Mouse (Mus musculus): ENCODE data around the gene AW549877.

Gene AW549877

DNA sequence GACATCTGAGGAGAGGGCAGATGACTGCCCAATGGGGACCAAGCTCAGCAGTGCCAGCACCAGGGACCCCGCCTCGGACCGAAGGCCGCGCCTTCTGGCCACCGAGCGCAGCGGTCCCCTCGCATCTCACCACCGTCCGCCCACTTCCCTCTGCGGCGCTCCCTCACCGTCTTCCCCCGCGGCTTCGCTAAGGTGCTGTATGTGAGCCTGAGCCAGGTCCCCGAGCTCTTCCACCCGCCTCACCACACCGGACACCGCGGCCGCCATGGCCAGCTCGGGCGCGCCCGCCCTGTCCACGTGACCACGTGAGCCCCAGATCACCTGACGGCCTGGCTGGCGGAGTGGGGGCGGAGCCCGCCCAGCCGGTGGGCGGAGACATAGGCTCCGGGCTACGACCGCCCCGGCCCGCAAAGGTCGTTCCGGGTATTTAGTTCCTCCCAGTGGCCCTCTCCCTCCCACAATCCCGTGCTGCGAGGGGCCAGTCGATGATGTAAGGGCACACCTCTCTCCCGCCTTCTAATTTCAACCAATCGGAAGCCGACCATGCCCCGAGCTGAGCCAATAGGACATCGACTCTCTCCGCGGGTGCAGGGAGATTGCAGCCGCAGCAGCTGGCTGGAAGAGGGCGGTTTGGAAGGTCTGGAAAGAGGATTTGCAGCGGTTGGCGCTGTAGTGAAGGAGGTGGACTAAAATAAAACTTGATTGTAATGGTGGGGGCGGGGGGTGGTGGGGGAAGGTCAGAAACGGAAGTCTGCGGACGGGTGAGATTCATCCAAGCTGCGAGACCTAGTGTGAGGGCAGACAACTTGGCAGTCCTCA lies at the start of gene AW549877:
TSS of gene AW549877 (minus strand) at position 297 of the 819 bp plus-strand sequence.
- peak; percentile 100 for DNase-seq (ENCODE audit: low read depth, low spot score)

DNA sequence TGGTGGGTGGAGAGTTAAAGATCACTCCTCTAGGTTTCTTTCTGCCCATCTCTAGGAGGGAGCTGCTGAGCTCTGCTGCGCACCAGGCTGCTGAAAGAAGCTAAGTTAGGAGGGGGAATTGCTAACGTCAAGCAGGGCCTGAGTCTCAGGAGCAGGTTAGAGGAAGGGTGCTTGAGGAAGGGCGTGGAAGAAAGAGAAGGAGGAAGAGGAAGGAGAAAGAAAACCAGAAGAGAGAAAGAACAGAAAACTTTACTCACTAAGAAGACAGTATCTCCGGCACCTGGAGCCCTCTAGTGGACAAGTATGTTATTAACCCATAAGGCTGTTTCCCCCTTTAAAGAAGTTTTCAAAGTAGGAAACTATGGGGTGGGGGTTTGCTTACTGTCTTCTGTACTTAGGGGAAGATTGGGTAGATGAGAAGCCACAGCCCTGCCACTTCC lies 47.5 kb upstream of the AW549877 start:
- DNase-seq (ENCODE audit: low read depth, low spot score): no peak

DNA sequence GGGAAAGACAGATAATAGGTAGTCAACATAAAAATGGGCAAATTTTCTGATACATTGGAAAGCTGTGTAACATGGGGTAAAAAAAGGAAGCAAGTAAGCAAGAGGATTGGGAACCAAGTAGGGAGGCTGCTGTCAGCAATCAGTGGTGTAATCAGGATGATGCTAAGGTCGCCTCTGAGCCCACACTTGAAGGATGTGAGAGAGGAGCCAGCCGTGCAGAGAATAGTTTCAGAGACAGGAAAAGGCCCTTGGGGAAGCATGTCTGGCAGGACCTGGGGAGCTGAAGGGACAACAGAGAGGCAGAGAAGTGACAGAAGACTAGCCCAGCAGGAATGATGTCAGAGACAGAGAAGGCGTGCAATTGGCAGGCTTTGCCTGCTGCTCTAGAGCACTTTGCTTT lies 46.9 kb upstream of the AW549877 start:
- no peak for DNase-seq (ENCODE audit: low read depth, low spot score)

DNA sequence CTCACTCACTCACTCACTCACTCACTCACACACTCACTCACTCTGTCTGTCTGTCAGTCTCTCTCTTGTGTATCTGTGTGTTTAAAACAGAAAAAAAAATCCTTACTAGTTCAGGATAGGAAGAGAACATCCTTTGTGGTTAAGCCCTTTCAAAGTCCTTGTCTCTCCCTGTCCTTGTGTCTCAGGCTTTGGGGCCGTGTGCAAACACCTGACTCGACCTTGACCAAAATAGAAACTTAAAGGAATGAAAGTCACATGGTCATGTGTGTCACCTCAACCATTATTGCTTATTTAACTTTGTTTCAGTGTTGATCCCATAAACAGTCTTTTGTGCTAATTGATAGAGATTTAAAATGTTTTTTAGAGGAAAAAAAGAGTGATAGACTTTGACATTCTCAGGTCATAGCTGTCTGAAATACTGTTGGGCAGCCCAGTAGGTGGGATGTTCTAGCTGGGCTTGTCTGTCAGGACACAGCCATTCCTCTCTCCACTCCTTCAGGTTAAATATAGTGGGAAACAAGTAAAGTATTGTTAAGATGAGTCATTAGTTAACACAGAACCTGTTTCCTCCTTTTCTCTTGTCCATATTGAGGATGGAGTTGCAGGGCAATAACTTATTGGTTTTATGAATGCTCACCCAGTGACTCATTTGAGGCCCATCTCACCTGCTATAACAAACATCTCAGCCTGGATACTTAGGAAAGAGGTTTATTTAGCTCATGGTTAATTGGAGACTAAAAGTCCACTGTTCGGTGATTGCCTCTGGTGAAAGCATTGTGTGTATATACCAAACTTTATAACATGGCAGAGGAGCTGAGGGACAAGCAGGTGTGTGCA lies 37.8 kb upstream of the AW549877 start:
- DNase-seq (ENCODE audit: low read depth, low spot score): no peak

DNA sequence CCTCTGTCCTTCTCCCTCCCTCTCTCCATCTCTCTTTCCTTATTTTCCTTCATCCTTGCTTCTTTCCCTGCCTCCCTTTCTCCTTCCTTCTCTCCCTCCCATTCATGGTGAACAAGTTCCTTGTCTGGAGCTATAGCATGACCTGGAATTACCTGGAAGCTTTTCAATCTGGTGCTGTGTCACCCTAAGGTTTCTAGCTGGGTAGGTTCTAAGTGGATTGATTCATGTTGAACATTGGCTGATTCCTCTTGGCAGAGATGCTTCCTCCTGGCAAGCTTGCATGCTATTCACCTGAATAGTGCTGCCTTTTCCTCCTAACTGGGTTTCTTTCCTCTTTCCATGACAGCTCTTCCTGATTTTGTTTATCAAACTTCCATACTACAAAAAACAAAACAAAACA lies 33.4 kb upstream of the AW549877 start:
- DNase-seq (ENCODE audit: low read depth, low spot score): no peak

DNA sequence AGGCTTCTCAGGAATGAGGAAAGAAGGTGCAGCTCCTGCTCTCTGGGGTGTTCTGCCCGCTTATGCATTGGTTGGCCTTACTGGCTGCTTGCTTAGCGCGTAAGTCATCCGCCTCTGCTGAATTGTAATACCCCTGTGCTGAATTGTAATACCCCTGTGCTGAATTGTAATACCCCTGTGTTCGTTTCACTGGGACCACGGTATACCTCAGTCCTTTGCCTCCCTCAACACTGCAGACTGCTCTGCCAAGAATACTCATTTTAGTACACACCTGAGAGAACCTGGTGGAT lies 32.8 kb upstream of the AW549877 start:
- DNase-seq (ENCODE audit: low read depth, low spot score): no peak

DNA sequence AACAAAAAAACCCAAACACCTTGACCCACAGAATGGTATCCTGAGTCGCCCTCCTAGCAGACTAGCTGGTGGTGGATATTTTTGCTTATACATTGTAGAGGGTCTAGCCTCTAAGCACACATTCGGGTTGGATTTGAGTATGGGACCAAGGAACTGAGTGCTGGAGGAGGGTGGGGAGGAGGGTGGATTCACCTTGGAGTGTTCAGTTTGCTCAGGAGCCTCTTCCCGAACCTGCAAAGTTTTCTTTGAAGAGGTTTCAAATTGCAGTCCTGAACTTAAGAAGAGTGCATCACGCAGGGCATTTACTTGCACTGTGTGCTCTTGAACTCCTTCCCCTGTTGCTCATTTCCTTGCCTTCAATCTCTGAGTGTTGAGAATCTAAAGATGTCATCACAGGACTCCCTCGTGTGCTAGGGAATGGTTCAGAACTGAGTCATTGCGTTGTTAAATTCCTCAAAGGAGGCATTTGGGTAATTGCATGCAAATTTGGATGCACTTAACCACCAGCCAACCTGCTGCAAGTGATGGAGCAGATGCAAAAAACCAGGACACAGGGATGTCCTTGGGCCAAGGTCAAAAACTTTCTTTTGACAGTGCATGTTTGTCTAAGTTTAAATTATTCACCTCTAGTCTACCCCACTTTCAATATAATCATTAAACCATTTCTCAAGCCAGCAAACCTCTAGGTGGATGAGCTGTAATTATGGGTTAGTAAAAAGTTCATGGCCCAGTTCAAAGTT lies 32.3 kb upstream of the AW549877 start:
- peak; percentile 74 for DNase-seq (ENCODE audit: low read depth, low spot score)

DNA sequence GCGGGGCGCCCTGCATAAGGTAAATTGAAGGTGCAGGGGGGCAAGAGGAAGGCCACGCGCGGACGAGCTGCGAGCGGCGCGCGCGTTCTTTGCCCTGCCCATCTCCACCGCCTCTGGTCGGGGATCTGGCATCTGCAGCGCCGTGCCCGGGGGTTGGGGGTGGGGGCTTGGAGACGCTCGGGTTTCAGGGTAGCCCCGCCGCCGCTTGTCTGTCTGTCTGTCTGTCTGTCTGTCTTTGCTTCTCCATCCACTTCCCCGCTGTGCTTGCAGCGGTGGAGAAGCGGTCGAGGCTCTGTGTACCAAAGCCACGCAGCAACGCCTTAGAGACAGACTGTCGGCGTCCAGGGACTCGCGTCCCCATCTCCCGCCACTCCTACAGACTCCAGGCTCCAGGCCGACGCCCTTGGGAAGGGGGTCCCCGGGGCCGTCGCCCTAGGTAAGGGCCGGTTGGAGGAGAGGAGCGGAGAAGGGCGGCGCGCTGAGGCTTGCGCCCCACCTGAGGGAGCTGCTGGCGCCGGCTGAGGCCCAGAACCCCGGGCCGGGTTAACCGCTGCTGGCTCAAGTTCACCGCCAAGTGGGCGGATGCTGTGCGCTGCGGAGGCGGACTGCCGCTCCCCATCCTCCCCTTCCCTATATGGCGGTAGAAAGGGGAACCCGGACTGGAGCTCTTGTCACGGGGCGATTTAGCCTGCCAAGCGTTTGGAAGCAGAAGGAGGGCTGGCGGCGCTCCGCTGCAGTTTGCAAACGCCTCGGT lies 31.5 kb upstream of the AW549877 start:
- DNase-seq (ENCODE audit: low read depth, low spot score): peak; percentile 96

DNA sequence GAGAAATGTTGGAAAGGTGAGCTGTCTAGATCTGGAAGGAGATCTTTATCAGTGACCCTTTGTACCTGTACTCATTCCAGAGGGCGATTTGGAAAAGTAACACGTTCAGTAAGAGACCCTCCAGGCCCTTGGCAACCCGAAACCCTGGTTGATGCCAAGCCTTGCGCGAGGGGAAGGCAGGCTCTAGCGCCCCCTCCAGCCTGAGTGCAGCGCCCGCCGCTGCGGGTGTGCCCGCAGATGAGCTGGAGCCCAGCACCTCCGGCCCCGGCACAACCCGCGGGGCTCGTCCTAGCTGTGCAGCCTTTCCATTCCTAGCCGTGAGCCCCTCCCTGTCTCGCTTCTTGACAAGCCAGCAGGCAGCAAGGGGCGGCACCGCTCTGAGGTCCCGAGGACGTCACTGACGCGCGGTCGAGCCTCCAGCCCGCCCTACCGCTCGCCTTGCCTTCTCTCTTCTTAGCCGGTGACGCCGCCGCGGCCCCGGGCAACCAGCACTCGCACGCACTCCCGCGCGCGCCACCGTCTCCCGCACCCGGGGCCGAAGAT lies 30.8 kb upstream of the AW549877 start, which contains the start of gene Oxct1:
TSS of gene Oxct1 (plus strand) at position 153 of the 543 bp plus-strand sequence.
- DNase-seq (ENCODE audit: low read depth, low spot score): peak; percentile 99

DNA sequence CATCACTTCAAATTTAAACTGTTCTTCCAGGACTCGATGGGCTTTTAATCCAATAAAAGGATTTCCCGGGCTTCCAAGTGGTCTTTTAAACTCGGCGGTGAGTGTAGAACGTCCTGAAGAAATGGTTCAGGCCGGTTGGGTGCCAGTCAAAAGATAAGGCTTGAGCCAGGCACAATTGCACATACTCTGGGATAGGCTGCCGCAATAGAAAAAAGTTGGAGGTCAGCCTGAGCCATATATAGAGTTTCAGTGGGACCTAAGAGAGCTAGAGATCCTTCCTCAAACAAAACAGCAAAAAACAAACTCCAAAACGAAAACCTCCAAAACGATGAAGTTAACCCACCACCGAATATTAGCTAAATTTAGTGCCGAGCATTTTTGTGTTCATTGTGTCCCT lies 30.0 kb upstream of the AW549877 start:
- no peak for DNase-seq (ENCODE audit: low read depth, low spot score)

DNA sequence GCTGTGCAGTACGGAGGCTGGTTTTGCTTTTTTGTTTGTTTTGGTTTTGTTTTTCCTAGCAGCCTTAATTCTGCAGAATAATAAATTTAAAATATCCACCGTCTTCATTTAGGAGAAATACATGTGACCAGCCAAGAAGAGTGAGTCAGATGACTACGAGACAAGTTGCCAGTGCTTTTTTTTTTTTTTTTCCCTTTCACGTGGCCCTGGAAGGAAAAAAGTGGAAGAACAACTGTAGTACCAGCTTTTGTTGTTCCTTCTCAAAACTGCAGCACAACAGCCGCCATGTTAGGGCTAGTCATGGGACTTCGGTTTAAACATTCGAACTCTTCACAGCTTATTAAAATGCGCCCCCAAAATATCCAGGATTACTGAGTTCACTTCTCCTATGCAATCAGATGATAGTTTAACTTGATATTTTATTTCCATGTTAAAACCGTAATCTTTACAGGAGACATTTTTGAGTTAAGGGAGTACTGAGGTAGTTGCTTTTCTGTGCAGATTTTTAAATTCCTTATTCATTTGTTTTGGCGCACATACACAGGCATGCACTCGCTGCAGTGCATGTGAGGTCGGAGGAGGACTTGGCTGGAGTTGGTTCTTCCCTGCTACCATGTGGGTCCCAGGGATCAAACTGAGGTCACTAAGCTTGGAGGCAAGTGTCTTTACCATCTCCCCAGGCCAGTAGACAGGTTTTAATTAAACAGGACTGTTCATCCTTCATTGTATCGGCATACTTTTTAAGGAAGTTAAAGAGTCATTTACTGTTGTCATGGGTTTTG lies 29.4 kb upstream of the AW549877 start:
- DNase-seq (ENCODE audit: low read depth, low spot score): no peak

DNA sequence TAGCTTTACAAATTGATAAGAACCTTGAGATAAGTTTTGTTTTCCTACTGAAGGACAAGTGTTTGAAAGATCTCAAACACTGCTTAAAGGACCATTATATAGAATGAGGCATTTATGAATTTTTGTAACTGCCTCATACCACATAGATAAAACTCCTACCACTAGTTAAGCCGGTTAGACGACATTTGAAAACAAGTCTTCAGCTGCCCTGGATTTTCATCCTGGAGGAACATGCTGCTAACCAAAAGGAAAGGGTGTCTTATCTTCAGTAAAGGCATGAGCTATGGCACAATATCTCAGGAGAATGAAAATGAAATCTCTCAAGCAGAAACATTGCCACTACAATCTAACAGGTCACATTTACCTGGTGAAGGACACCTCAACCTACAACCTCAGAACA lies 28.2 kb upstream of the AW549877 start:
- DNase-seq (ENCODE audit: low read depth, low spot score): no peak

DNA sequence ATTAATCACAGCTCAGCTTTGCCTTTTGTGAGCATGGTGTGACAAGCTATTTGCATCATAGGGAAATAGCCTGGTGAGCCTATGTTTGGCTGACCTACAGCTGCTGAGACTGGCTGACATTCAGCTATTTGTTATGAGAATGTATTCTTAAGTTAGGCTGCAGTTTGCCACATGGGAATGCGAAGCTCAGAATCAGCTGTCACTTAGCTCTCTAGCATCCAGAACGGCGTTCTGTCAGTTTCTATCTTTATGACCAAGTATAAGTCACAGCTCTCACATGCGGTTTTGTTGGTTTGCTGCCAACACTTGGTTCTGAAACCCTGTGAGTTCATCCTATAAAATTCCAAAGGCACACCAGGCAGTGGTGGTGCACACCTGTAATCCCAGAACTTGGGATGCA lies 25.2 kb upstream of the AW549877 start:
- DNase-seq (ENCODE audit: low read depth, low spot score): peak; percentile 49

DNA sequence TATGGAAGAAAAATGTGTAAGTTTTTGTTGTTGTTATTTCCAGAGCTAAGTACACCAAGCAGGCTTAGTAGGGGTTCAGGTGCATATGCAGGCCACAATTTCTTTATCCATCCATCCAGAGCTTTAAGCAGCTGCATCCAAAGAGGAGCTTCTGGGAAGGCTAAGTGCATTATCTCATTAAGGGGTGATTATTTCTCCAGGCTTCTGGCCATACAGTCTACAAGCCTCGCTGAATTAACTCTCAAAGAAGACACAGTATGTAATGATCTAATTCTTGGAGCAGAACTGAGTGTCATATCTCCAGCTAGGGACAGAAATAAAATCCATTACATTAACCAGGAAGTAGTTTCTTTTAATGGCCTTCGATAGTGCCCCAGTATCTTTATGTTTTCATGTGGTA lies 18.3 kb upstream of the AW549877 start:
- no peak for DNase-seq (ENCODE audit: low read depth, low spot score)

DNA sequence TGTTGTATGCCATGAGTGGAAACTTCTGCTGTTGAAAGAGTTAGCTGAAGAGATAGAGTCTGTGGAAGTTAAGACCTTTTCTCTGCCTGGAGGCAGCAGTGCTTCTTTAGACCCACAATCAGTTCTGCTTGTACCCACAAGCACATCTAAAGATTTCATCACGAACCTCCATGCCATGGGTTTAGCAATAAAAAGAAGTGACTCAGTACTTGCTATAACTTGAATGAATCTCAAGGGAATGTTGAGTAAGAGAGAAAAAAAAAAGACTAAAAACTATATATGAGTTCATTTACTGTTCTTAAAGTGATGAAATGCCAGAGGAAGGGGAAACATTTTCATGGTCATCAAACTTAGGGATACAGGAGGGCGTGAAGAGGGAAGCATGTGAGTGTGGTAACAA lies 5.0 kb upstream of the AW549877 start:
- DNase-seq (ENCODE audit: low read depth, low spot score): no peak

DNA sequence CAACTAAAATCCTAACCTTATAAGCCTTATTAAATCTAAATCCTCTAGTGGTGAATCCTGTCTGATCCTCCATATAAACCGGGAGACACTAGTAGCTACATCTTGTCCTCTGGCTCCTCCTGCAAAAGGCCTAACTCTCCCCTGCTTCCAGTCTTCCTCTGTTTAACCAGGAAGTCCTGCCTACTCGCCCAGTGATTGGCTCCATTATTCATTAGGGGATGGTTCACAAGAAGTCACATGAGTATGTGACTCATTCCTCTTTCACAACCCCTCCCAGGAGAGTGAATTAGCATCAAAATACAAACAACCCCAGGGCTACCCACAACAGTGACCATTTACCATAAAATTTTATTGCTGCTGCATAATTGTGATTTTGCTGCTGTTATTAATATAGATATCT lies 3.6 kb upstream of the AW549877 start:
- DNase-seq (ENCODE audit: low read depth, low spot score): no peak

DNA sequence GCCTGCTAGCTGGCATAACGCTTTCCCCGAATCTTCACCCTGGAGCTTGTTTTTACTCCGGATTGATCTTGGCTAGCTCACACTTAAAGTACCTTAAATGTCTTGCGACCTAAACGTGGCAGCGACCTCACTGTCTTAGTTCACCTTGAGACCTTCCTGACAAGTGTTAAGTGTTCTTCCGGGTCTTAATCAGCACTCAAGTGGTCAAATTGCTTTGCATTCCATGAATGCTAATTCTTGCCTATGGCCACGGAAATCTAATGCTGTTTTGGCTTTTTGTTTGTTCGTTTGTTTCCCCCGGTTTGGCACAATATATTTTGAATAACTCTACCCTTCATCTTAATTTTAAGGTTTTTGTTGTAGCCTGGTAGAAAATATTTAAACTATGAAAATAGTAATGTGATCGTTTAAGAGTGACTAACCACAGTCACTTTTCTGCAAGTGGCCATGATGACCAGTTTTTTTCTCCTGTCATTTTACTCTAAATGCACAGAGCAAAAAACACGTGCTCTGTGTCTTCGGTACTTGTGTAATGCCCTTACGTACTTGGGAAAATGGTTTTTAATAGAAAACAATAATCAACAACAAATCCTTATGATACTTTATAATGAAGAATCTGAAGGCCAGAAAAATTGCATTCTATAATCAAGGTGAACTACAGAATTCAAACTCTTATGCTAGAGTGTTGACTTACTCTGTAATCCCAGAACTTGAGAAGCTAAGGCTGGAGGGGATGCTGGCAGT lies 895 bp upstream of the AW549877 start:
- no peak for DNase-seq (ENCODE audit: low read depth, low spot score)

DNA sequence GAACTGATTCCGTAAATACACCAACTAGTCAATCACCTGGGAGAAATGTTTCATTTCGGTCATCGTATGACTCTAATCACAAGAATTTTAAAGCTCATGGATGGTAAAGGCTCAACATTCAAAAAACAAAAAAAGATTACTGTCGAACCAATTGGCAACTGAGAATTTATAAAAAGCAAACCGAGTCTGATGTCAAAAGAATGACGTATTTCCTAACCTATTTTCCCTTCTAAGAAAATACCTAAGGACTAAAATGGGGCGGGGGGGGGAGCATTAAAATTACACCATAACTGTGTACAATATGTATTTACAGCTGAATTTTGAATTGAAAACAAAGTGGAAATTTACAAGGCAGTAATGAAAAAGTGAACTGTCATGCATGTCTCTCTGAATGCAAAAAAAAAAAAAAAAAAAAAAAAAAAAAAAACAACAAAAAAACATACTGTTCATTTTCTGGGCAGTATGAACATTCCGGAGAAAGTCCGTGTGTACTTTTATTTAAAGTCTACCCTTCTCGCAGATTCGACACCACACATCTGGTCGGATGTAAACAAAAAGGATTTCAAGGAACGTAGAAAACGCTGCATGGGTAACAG lies 594 bp downstream of the AW549877 start:
- DNase-seq (ENCODE audit: low read depth, low spot score): peak; percentile 27

DNA sequence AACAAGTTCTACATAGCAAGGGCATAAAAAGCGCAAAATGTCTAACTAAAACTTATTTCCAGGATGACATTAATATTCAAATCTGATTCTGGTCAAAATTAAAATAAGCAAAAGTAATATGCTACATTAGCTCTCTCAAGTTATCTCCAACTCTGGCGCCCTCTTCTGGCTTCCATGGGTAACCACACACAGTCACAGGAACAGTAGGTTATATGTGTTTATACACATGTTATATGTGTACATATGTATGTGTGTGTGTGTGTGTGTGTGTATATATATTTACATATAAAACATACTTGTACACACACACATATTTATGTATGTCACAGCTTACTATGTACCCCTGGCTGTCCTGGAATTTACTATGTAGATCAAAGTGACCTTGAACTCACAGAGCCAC lies 7.6 kb downstream of the AW549877 start:
- DNase-seq (ENCODE audit: low read depth, low spot score): peak; percentile 26
